Mouse (Mus musculus) hindbrain, embryonic 10.5 days (tissue): ENCODE measurements around the gene Olfr1053. TPM values are rescaled to one million over a fixed set of nuclear protein-coding genes. Genes with fewer than 3 reads are reported as not detected.
"Not testable (repeated sequence)": the region's sequence is repeated elsewhere in the genome, so short reads cannot be mapped to it uniquely, and the experiment has no call there.

Source experiments
- DNase-seq: peaks from one replicate; pipeline ENCODE4 v3.0.0-alpha.2; 2017; ENCODE audit warnings: low spot score
- H3K27ac ChIP-seq: fragments of 300-500 bp; sonication (generic); 2 replicates; pipeline ENCODE4 v1.5.1; 2016; ENCODE audit warnings: mild to moderate bottlenecking, moderate library complexity
- H3K27me3 ChIP-seq: fragments of 300-500 bp; sonication (generic); 2 replicates; pipeline ENCODE4 v1.6.1; 2016; ENCODE audit warnings: mild to moderate bottlenecking; ENCODE audit not compliant: poor library complexity, insufficient read depth, severe bottlenecking
- H3K36me3 ChIP-seq: fragments of 300-500 bp; sonication (generic); 2 replicates; pipeline ENCODE4 v1.6.1; 2016; ENCODE audit warnings: mild to moderate bottlenecking, moderate library complexity
- H3K4me1 ChIP-seq: fragments of 300-500 bp; sonication (generic); replicated peaks from 2 replicates; pipeline ENCODE4 v1.6.1; 2016; ENCODE audit warnings: mild to moderate bottlenecking
- H3K4me3 ChIP-seq: fragments of 300-500 bp; sonication (generic); 2 replicates; pipeline ENCODE4 v1.5.1; 2016; ENCODE audit warnings: mild to moderate bottlenecking, moderate library complexity
- H3K9me3 ChIP-seq: fragments of 300-500 bp; sonication (generic); 2 replicates; pipeline ENCODE4 v1.6.1; 2016; ENCODE audit warnings: mild to moderate bottlenecking, moderate library complexity
- WGBS: fragments of 180-500 bp; shearing (Covaris S2); methylation state at CpG from one replicate; pipeline ENCODE4 v1.1.7; 2016; 5-methylcytosine and 5-hydroxymethylcytosine counted together
- polyA plus RNA-seq: library from polyadenylated mRNA; unstranded; fragments of >200 nt; fragmentation: Nextera tagmentation; extraction: Ambion mirVana; gene quantifications from 2 replicates; pipeline ENCODE4 v1.2.1, GENCODE M21; 2016

Olfr1053 gene
- not detected in 2 replicates for polyA plus RNA-seq

- Histone ChIP-seq H3K27ac (no peak within 1 kb of the TSS), H3K4me3 (no peak within 1 kb of the TSS), H3K9me3 (no peaks in the 10 kb centered on the region), H3K27me3 (no peaks in the 10 kb centered on the region), H3K36me3 (no peaks in the 10 kb centered on the region), H3K4me1 (no peaks in the 10 kb centered on the region)
- WGBS = 72% methylated on average over 3 of the region's 3 CpGs
- DNase-seq = no peak
These were observed at the start of gene Olfr1053 for GRCm38 (mm10) chr2:86315184-86315583. Gene Olfr1053, minus strand, starts transcription at chr2:86315284.

GRCm38 (mm10) chr2:86362369-86362768 is 47.3 kb upstream of the Olfr1053 start, which contains the start of gene Olfr1056:
Gene Olfr1056, minus strand, starts transcription at chr2:86362469.
- DNase-seq = no peak

DNA sequence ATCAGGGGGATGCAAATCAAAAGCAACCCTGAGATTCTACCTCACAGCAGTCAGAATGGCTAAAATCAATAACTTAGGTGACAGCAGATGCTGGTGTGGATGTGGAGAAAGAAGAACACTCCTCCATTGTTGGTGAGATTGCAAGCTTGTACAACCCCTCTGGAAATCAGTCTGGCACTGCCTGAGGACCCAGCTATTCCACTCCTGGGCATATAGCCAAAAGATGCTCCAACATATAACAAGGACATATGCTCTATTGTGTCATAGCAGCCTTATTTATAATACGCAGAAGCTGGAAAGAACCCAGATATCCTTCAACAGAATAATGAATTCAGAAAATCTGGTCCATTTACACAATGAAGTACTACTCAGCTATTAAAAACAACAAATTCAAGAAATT is 36.7 kb upstream of the Olfr1053 start:
- WGBS = 96% methylated on average over 1 of the region's 1 CpGs
- H3K36me3 ChIP-seq = not testable (repeated sequence)

More at GRCm38 (mm10) chr2:86362369-86362768, 47.3 kb upstream of the Olfr1053 start, which contains the start of gene Olfr1056:
- no peaks in the 10 kb centered on the region for H3K27me3 ChIP-seq
- H3K36me3 ChIP-seq = no peaks in the 10 kb centered on the region
- H3K27ac ChIP-seq = no peak within 1 kb of the TSS
- no peaks in the 10 kb centered on the region for H3K9me3 ChIP-seq
- H3K4me3 ChIP-seq = no peak within 1 kb of the TSS
- H3K4me1 ChIP-seq = no peaks in the 10 kb centered on the region

GRCm38 (mm10) chr2:86350184-86350583 is 35.1 kb upstream of the Olfr1053 start, which contains the start of gene Olfr1055:
Gene Olfr1055, minus strand, starts transcription at chr2:86350284.
- Histone ChIP-seq H3K9me3 (no peaks in the 10 kb centered on the region), H3K27me3 (no peaks in the 10 kb centered on the region), H3K27ac (no peak within 1 kb of the TSS), H3K4me3 (no peak within 1 kb of the TSS), H3K4me1 (no peaks in the 10 kb centered on the region), H3K36me3 (no peaks in the 10 kb centered on the region)
- WGBS = 90% methylated on average over 5 of the region's 5 CpGs
- DNase-seq = no peak

More for the DNA sequence above, 36.7 kb upstream of the Olfr1053 start:
- not testable (repeated sequence) for DNase-seq, H3K9me3 ChIP-seq, H3K27me3 ChIP-seq, H3K4me1 ChIP-seq, H3K27ac ChIP-seq, H3K4me3 ChIP-seq

GRCm38 (mm10) chr2:86335333-86335732 is 20.2 kb upstream of the Olfr1053 start, which contains the start of gene Olfr1054:
Gene Olfr1054, minus strand, starts transcription at chr2:86335433.
- Histone ChIP-seq H3K36me3 (no peaks in the 10 kb centered on the region), H3K4me1 (no peaks in the 10 kb centered on the region), H3K27me3 (no peaks in the 10 kb centered on the region), H3K27ac (no peak within 1 kb of the TSS), H3K4me3 (no peak within 1 kb of the TSS), H3K9me3 (no peaks in the 10 kb centered on the region)
- WGBS = 94% methylated on average over 3 of the region's 3 CpGs
- no peak for DNase-seq

- no peaks in the 10 kb centered on the region for H3K27me3 ChIP-seq
- no peaks in the 10 kb centered on the region for H3K36me3 ChIP-seq
- H3K4me1 ChIP-seq = no peaks in the 10 kb centered on the region
- no peak for DNase-seq
- H3K4me3 ChIP-seq = no peak within 1 kb of the TSS
- no peaks in the 10 kb centered on the region for H3K9me3 ChIP-seq
- no peak within 1 kb of the TSS for H3K27ac ChIP-seq
These were observed 22.9 kb downstream of the Olfr1053 start, which contains the start of gene Olfr1052 for GRCm38 (mm10) chr2:86292155-86292554. Gene Olfr1052, plus strand, starts transcription at chr2:86292455.

GRCm38 (mm10) chr2:86278988-86279387 is 36.1 kb downstream of the Olfr1053 start, which contains the start of gene Olfr1051:
Gene Olfr1051, minus strand, starts transcription at chr2:86279088.
- DNase-seq, H3K4me3 ChIP-seq, H3K27ac ChIP-seq, H3K36me3 ChIP-seq, H3K27me3 ChIP-seq, H3K4me1 ChIP-seq, H3K9me3 ChIP-seq: not testable (repeated sequence)

Other genes with a start within 250 kb of the Olfr1053 start
- gene Olfr1036, start 241.3 kb downstream of the Olfr1053 start, polyA plus RNA-seq = not detected in 2 replicates
- not detected in 2 replicates for gene Olfr1037, start 227.9 kb downstream of the Olfr1053 start, polyA plus RNA-seq
- gene Olfr1039, start 179.4 kb downstream of the Olfr1053 start, polyA plus RNA-seq = not detected in 2 replicates
- not detected in 2 replicates for gene Olfr1040, start 168.6 kb downstream of the Olfr1053 start, polyA plus RNA-seq
- gene Olfr1042, start 153.4 kb downstream of the Olfr1053 start, polyA plus RNA-seq = not detected in 2 replicates
- not detected in 2 replicates for gene Olfr1043, start 147.8 kb downstream of the Olfr1053 start, polyA plus RNA-seq
- not detected in 2 replicates for gene Olfr1044, start 137.5 kb downstream of the Olfr1053 start, polyA plus RNA-seq
- gene Olfr52, start 129.6 kb downstream of the Olfr1053 start, polyA plus RNA-seq = not detected in 2 replicates
- gene Olfr1045, start 112.3 kb downstream of the Olfr1053 start, polyA plus RNA-seq = not detected in 2 replicates
- not detected in 2 replicates for gene Olfr1046, start 96.0 kb downstream of the Olfr1053 start, polyA plus RNA-seq
- not detected in 2 replicates for gene Olfr1047, start 83.9 kb downstream of the Olfr1053 start, polyA plus RNA-seq
- gene Olfr1048, start 75.0 kb downstream of the Olfr1053 start, polyA plus RNA-seq = not detected in 2 replicates
- not detected in 2 replicates for gene Olfr1049, start 57.0 kb downstream of the Olfr1053 start, polyA plus RNA-seq
- gene Olfr1051, start 36.2 kb downstream of the Olfr1053 start, polyA plus RNA-seq = not detected in 2 replicates
- not detected in 2 replicates for gene Olfr1052, start 22.8 kb downstream of the Olfr1053 start, polyA plus RNA-seq
- not detected in 2 replicates for gene Olfr1054, start 20.1 kb upstream of the Olfr1053 start, polyA plus RNA-seq
- gene Olfr1055, start 35.0 kb upstream of the Olfr1053 start, polyA plus RNA-seq = not detected in 2 replicates
- not detected in 2 replicates for gene Olfr1056, start 47.2 kb upstream of the Olfr1053 start, polyA plus RNA-seq
- not detected in 2 replicates for gene Olfr1057, start 63.1 kb upstream of the Olfr1053 start, polyA plus RNA-seq
- gene Olfr1058, start 73.3 kb upstream of the Olfr1053 start, polyA plus RNA-seq = not detected in 2 replicates
- not detected in 2 replicates for gene Olfr1061, start 98.8 kb upstream of the Olfr1053 start, polyA plus RNA-seq
- not detected in 2 replicates for gene Olfr1062, start 111.5 kb upstream of the Olfr1053 start, polyA plus RNA-seq
- not detected in 2 replicates for gene Olfr1065, start 135.3 kb upstream of the Olfr1053 start, polyA plus RNA-seq
- gene Olfr1066, start 141.0 kb upstream of the Olfr1053 start, polyA plus RNA-seq = not detected in 2 replicates
- not detected in 2 replicates for gene Olfr228, start 172.1 kb upstream of the Olfr1053 start, polyA plus RNA-seq
- not detected in 2 replicates for gene Olfr1076, start 193.2 kb upstream of the Olfr1053 start, polyA plus RNA-seq
- gene Olfr1079, start 227.2 kb upstream of the Olfr1053 start, polyA plus RNA-seq = not detected in 2 replicates
- gene Olfr1080, start 243.0 kb upstream of the Olfr1053 start, polyA plus RNA-seq = not detected in 2 replicates